ENCODE assay signal across 7 mouse cellular contexts in genomic region chr2:148677801-148678200, GRCm38 (mm10). TPM values are rescaled to one million over a fixed set of nuclear protein-coding genes. Genes with fewer than 3 reads are reported as not detected.
DNase-seq lines count a peak whose midpoint lies in the region; ATAC-seq and TF ChIP-seq lines count a peak whose summit lies in the region.

No protein-coding gene starts in this region.

- H3K4me3 ChIP-seq in embryonic facial prominence, embryonic 14.5 days (ENCODE audit: low read depth, low read length) = peak overlapping the region; percentile 45
- H3K4me3 ChIP-seq in heart, embryonic 12.5 days = peak overlapping the region; percentile 55
- H3K4me3 ChIP-seq in kidney, embryonic 16.5 days (ENCODE audit: low read length) = peak overlapping the region; percentile 55
- H3K4me3 ChIP-seq in limb, embryonic 14.5 days (replicated peaks; ENCODE audit: low read length) = peak overlapping the region; percentile 36

- WGBS in embryonic facial prominence, embryonic 14.5 days = 8% methylated on average over 26 of the region's 26 CpGs
- 9% methylated on average over 26 of the region's 26 CpGs for WGBS in heart, embryonic 12.5 days
- 10% methylated on average over 26 of the region's 26 CpGs for WGBS in kidney, embryonic 16.5 days
- 7% methylated on average over 26 of the region's 26 CpGs for whole genome bisulfite sequencing in limb, embryonic 14.5 days

- H3K36me3 ChIP-seq in embryonic facial prominence, embryonic 14.5 days (ENCODE audit: control insufficient read depth, insufficient read depth, low read length) = peaks cover 26% of the 10 kb centered on the region
- H3K36me3 ChIP-seq in heart, embryonic 12.5 days = peaks cover 24% of the 10 kb centered on the region
- peaks cover 19% of the 10 kb centered on the region for H3K36me3 ChIP-seq in kidney, embryonic 16.5 days (ENCODE audit: insufficient read depth, low read length)
- peaks cover 26% of the 10 kb centered on the region for H3K36me3 ChIP-seq in limb, embryonic 14.5 days (ENCODE audit: control insufficient read depth, insufficient read depth, low read length)

- TF ChIP-seq POLR2A in limb, embryonic 14.5 days (IDR thresholded peaks at IDR 0.05; ENCODE audit: borderline replicate concordance, extremely low read depth, insufficient read depth, insufficient read length) = 0 out of 2 replicates have a peak, but pooled peaks have one; percentile 17

- H3K9ac ChIP-seq in embryonic facial prominence, embryonic 14.5 days (ENCODE audit: low read depth, low read length) = peak overlapping the region; percentile 66
- H3K9ac ChIP-seq in heart, embryonic 12.5 days = peak overlapping the region; percentile 70
- H3K9ac ChIP-seq in kidney, embryonic 16.5 days (replicated peaks; ENCODE audit: low read length) = peak overlapping the region; percentile 73
- peak overlapping the region; percentile 47 for H3K9ac ChIP-seq in limb, embryonic 14.5 days (ENCODE audit: low read depth, low read length, severe bottlenecking)

- no peaks in the 10 kb centered on the region for H3K27me3 ChIP-seq in embryonic facial prominence, embryonic 14.5 days (replicated peaks; ENCODE audit: control insufficient read depth, insufficient read depth, low read length)
- no peaks in the 10 kb centered on the region for H3K27me3 ChIP-seq in heart, embryonic 12.5 days (replicated peaks)
- no peaks in the 10 kb centered on the region for H3K27me3 ChIP-seq in kidney, embryonic 16.5 days (ENCODE audit: insufficient read depth, low read length)
- H3K27me3 ChIP-seq in limb, embryonic 14.5 days (ENCODE audit: control insufficient read depth, insufficient read depth, low read length) = no peaks in the 10 kb centered on the region

- H3K4me1 ChIP-seq in embryonic facial prominence, embryonic 14.5 days (ENCODE audit: control insufficient read depth, insufficient read depth, low read length) = peaks cover 41% of the 10 kb centered on the region
- peaks cover 51% of the 10 kb centered on the region for H3K4me1 ChIP-seq in heart, embryonic 12.5 days (replicated peaks)
- H3K4me1 ChIP-seq in kidney, embryonic 16.5 days (ENCODE audit: insufficient read depth, low read length) = peaks cover 51% of the 10 kb centered on the region
- peaks cover 46% of the 10 kb centered on the region for H3K4me1 ChIP-seq in limb, embryonic 14.5 days (ENCODE audit: control insufficient read depth, insufficient read depth, low read length)

- DNase-seq in c-Kit-positive CD71-positive TER-119-negative erythroid progenitor cells, embryonic 14.5 days (ENCODE audit: low read depth) = peak; percentile 40
- peak; percentile 92 for DNase-seq in embryonic facial prominence, embryonic 14.5 days (ENCODE audit: low spot score)
- peak; percentile 90 for DNase-seq in limb, embryonic 14.5 days (ENCODE audit: low spot score)
- DNase-seq in neural tube, embryonic 10.5 days (ENCODE audit: extremely low spot score, low spot score) = peak; percentile 83
- peak; percentile 87 for DNase-seq in testis, postnatal 14 days (ENCODE audit: low spot score)

- H3K9me3 ChIP-seq in embryonic facial prominence, embryonic 14.5 days (ENCODE audit: control insufficient read depth, low read length) = no peaks in the 10 kb centered on the region
- no peaks in the 10 kb centered on the region for H3K9me3 ChIP-seq in heart, embryonic 12.5 days (replicated peaks)
- H3K9me3 ChIP-seq in kidney, embryonic 16.5 days (ENCODE audit: low read length) = no peaks in the 10 kb centered on the region
- no peaks in the 10 kb centered on the region for H3K9me3 ChIP-seq in limb, embryonic 14.5 days (ENCODE audit: control insufficient read depth, low read length)

- peak overlapping the region; percentile 91 for H3K27ac ChIP-seq in embryonic facial prominence, embryonic 14.5 days (replicated peaks; ENCODE audit: low read depth, low read length)
- peak overlapping the region; percentile 94 for H3K27ac ChIP-seq in heart, embryonic 12.5 days (ENCODE audit: poor library complexity, severe bottlenecking)
- peak overlapping the region; percentile 96 for H3K27ac ChIP-seq in kidney, embryonic 16.5 days (ENCODE audit: low read length)
- no peak overlapping the region; the same call in 1 of the 2 replicates for H3K27ac ChIP-seq in limb, embryonic 14.5 days (replicated peaks; ENCODE audit: low read depth, low read length)

- peak overlapping the region; percentile 59 for H3K4me2 ChIP-seq in embryonic facial prominence, embryonic 14.5 days (ENCODE audit: low read depth, low read length)
- H3K4me2 ChIP-seq in heart, embryonic 12.5 days = peak overlapping the region; percentile 70
- peak overlapping the region; percentile 60 for H3K4me2 ChIP-seq in kidney, embryonic 16.5 days (replicated peaks; ENCODE audit: low read depth, low read length)
- peak overlapping the region; percentile 50 for H3K4me2 ChIP-seq in limb, embryonic 14.5 days (replicated peaks; ENCODE audit: low read depth, low read length, severe bottlenecking)

- ATAC-seq in embryonic facial prominence, embryonic 14.5 days (ENCODE audit: low read depth) = peak; percentile 38
- no peak for ATAC-seq in heart, embryonic 12.5 days (ENCODE audit: insufficient number of reproducible peaks, low FRiP score)
- peak; percentile 10; the same call in 1 of the 2 replicates for ATAC-seq in kidney, embryonic 16.5 days (ENCODE audit: low FRiP score, low TSS enrichment)
- ATAC-seq in limb, embryonic 14.5 days (ENCODE audit: low FRiP score, low read depth) = peak; percentile 25; the same call in 1 of the 2 replicates

RNA-seq across cellular contexts. Expression of gene Gzf1, which starts 3.0 kb away (rescaled TPM):
- polyA plus RNA-seq in embryonic facial prominence, embryonic 14.5 days (2014; fragmentation: Nextera tagmentation; extraction: Ambion mirVana) = 22.4 and 23.3 TPM in 2 replicates
- 17.7 and 18.8 TPM in 2 replicates for polyA plus RNA-seq in heart, embryonic 12.5 days (2016; fragmentation: Nextera tagmentation; extraction: Ambion mirVana)
- polyA plus RNA-seq in kidney, embryonic 16.5 days (2015; fragmentation: Nextera tagmentation; extraction: Ambion mirVana) = 25.2 and 25.7 TPM in 2 replicates
- polyA plus RNA-seq in limb, embryonic 14.5 days (2012; rRNA removed) = 13.6 and 15.3 TPM in 2 replicates
- polyA plus RNA-seq in limb, embryonic 14.5 days (2014; fragmentation: Nextera tagmentation; extraction: Ambion mirVana) = 21.6 and 22.4 TPM in 2 replicates

RNA-seq across cellular contexts. Expression of gene Nxt1, which starts 5.4 kb away (rescaled TPM):
- polyA plus RNA-seq in embryonic facial prominence, embryonic 14.5 days (2014; fragmentation: Nextera tagmentation; extraction: Ambion mirVana) = 71.1 and 79.9 TPM in 2 replicates
- 53.5 and 59.7 TPM in 2 replicates for polyA plus RNA-seq in heart, embryonic 12.5 days (2016; fragmentation: Nextera tagmentation; extraction: Ambion mirVana)
- 90.4 and 98.0 TPM in 2 replicates for polyA plus RNA-seq in kidney, embryonic 16.5 days (2015; fragmentation: Nextera tagmentation; extraction: Ambion mirVana)
- polyA plus RNA-seq in limb, embryonic 14.5 days (2012; rRNA removed) = 64.5 and 70.8 TPM in 2 replicates
- polyA plus RNA-seq in limb, embryonic 14.5 days (2014; fragmentation: Nextera tagmentation; extraction: Ambion mirVana) = 89.5 and 91.6 TPM in 2 replicates

RNA-seq across cellular contexts. Expression of gene Napb, which starts 54.5 kb away (rescaled TPM):
- polyA plus RNA-seq in embryonic facial prominence, embryonic 14.5 days (2014; fragmentation: Nextera tagmentation; extraction: Ambion mirVana) = 5.9 and 6.5 TPM in 2 replicates
- polyA plus RNA-seq in heart, embryonic 12.5 days (2016; fragmentation: Nextera tagmentation; extraction: Ambion mirVana) = 2.8 and 2.9 TPM in 2 replicates
- polyA plus RNA-seq in kidney, embryonic 16.5 days (2015; fragmentation: Nextera tagmentation; extraction: Ambion mirVana) = 2.5 and 3.3 TPM in 2 replicates
- polyA plus RNA-seq in limb, embryonic 14.5 days (2012; rRNA removed) = 6.7 and 6.9 TPM in 2 replicates
- polyA plus RNA-seq in limb, embryonic 14.5 days (2014; fragmentation: Nextera tagmentation; extraction: Ambion mirVana) = 4.1 and 4.4 TPM in 2 replicates

Comparison
In these comparisons a context has a peak if more than half of its experiments do, and no peak if none do; other contexts are left out.
1. DNase-seq: peak in every context shown above with its lines; median percentile 92 in embryonic facial prominence, embryonic 14.5 days; 90 in limb, embryonic 14.5 days; 87 in testis, postnatal 14 days; 83 in neural tube, embryonic 10.5 days; 40 in c-Kit-positive CD71-positive TER-119-negative erythroid progenitor cells, embryonic 14.5 days.